Mouse (Mus musculus) midbrain, embryonic 13.5 days (tissue): ENCODE data around the gene Vps51. TPM values are rescaled to one million over a fixed set of nuclear protein-coding genes. Genes with fewer than 3 reads are reported as not detected.

Experiments
- ATAC-seq: fragments of 200-750 bp; cut with Nextera tagmentation; 2 replicates; pipeline ENCODE4 v1.8.0; 2017; ENCODE audit warnings: mild to moderate bottlenecking, moderate TSS enrichment, moderate library complexity
- H3K27ac ChIP-seq: fragments of 300-500 bp; sonication (generic); 2 replicates; pipeline ENCODE4 v1.5.1; 2015; ENCODE audit warnings: inconsistent platforms, mild to moderate bottlenecking, moderate library complexity
- H3K27me3 ChIP-seq: fragments of 300-500 bp; sonication (generic); 2 replicates; pipeline ENCODE4 v1.6.1; 2015; ENCODE audit warnings: mild to moderate bottlenecking, inconsistent platforms
- H3K36me3 ChIP-seq: fragments of 300-500 bp; sonication (generic); 2 replicates; pipeline ENCODE4 v1.6.1; 2015; ENCODE audit warnings: mild to moderate bottlenecking, inconsistent platforms
- H3K4me1 ChIP-seq: fragments of 300-500 bp; sonication (generic); replicated peaks from 2 replicates; pipeline ENCODE4 v1.6.1; 2015; ENCODE audit warnings: inconsistent platforms
- H3K4me2 ChIP-seq: fragments of 300-500 bp; sonication (generic); replicated peaks from 2 replicates; pipeline ENCODE4 v1.6.1; 2015; ENCODE audit warnings: moderate library complexity, mild to moderate bottlenecking, inconsistent platforms
- H3K4me3 ChIP-seq: fragments of 300-500 bp; sonication (generic); replicated peaks from 2 replicates; pipeline ENCODE4 v1.5.1; 2015; ENCODE audit warnings: mild to moderate bottlenecking, inconsistent platforms
- H3K9ac ChIP-seq: fragments of 300-500 bp; sonication (generic); replicated peaks from 2 replicates; pipeline ENCODE4 v1.6.1; 2015; ENCODE audit warnings: mild to moderate bottlenecking, inconsistent platforms
- H3K9me3 ChIP-seq: fragments of 300-500 bp; sonication (generic); 2 replicates; pipeline ENCODE4 v1.6.1; 2016; ENCODE audit warnings: mild to moderate bottlenecking, inconsistent platforms
- WGBS: fragments of 180-500 bp; shearing (Covaris S2); methylation state at CpG from one replicate; pipeline ENCODE4 v1.1.7; 2015; 5-methylcytosine and 5-hydroxymethylcytosine counted together
- polyA plus RNA-seq: library from polyadenylated mRNA; unstranded; fragments of >200 nt; fragmentation: Nextera tagmentation; extraction: Ambion mirVana; gene quantifications from 2 replicates; pipeline ENCODE4 v1.2.1, GENCODE M21; 2015

Gene Vps51
- polyA plus RNA-seq, 1 experiment from 2014 or later = 91.4 TPM

DNA sequence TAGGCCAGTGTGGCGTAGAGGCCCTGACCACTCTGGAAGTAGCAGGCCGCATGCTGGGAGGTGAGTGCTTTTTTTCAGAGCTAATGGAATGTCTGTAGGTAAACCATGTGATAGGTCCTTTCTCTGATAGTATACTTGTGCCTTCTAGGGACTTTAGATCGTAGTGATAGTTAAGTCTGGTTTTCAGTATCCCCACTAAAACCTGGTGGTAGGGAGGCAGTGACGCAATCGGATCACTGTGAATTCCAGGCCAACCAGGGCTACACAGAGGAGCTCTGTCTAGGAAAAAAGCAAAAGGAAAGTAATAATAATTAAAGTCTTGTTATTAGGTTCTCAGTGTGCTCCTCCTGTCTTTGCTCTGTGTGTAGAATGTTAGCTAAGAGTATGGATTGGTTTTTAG lies 18.5 kb downstream of the Vps51 start:
- ATAC-seq = 0 out of 2 replicates have a peak, but pooled peaks have one; percentile 0
- H3K36me3 ChIP-seq = peaks cover 32% of the 10 kb centered on the region
- H3K4me3 ChIP-seq = peak overlapping the region; percentile 81
- H3K27me3 ChIP-seq = no peaks in the 10 kb centered on the region
- peak overlapping the region; percentile 91 for H3K9ac ChIP-seq
- H3K4me2 ChIP-seq = peak overlapping the region; percentile 86
- H3K9me3 ChIP-seq = no peaks in the 10 kb centered on the region
- no peak overlapping the region for H3K27ac ChIP-seq
- peaks cover 46% of the 10 kb centered on the region for H3K4me1 ChIP-seq
- WGBS = 35% methylated on average over 5 of the region's 5 CpGs

DNA sequence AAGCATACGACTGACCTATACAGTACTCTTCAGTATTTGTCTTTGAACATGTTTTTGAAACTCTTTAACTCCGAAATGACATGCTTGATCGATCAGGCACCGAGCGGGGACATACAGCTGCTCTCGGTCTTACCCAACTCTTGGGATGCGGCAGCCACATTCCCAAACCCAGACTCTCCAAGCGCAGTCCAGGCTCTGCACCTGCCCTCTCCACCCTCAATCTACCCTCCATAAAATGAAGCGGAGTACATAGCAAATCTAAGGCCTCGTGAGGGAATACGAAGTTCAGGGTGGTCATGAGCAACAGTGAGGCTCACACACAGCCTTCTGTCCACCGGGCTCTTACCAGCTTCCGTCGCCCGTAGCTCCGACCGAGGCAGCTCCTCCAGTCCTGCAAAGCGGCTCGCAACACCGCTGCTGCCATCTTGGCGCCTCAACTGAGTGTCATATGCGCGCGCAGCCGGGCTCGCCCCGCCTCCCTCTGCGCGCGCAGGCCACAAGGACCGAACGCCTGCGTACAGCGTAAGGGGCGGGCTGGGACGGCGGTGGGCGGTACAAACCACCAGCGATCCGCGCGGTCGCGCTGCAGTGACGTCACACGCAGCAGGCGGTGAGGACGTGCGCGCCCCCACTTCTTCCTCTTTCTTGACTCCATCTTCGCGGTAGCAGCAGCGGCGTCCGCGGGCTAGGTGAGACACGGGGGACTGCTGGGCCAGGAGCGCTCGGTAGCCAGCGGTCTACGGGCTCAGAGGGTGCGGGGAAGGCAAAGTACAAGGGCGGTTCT lies 19.5 kb downstream of the Vps51 start, which contains the start of the genes Mrpl49 and Fau:
Gene Mrpl49, minus strand, starts transcription at position 473 of the 784 bp plus-strand sequence.
Gene Fau, plus strand, starts transcription at position 532 of the 784 bp plus-strand sequence.
- no peaks in the 10 kb centered on the region for H3K27me3 ChIP-seq
- peak within 1 kb of the TSS; percentile 81 for H3K27ac ChIP-seq
- H3K9me3 ChIP-seq = no peaks in the 10 kb centered on the region
- peaks cover 36% of the 10 kb centered on the region for H3K4me1 ChIP-seq
- under 1% methylated on average over 63 of the region's 63 CpGs for WGBS
- H3K36me3 ChIP-seq = peaks cover 43% of the 10 kb centered on the region
- H3K4me2 ChIP-seq = peak within 1 kb of the TSS; percentile 87
- H3K4me3 ChIP-seq = peak within 1 kb of the TSS; percentile 81
- ATAC-seq = peak; percentile 88
- H3K9ac ChIP-seq = peak within 1 kb of the TSS; percentile 91

- H3K4me2 ChIP-seq = peak overlapping the region; percentile 87
- no peak for ATAC-seq
- 57% methylated on average over 4 of the region's 4 CpGs for WGBS
- H3K4me3 ChIP-seq = peak overlapping the region; percentile 81
- no peak overlapping the region for H3K27ac ChIP-seq
- peaks cover 51% of the 10 kb centered on the region for H3K36me3 ChIP-seq
- H3K4me1 ChIP-seq = peaks cover 28% of the 10 kb centered on the region
- H3K9ac ChIP-seq = peak overlapping the region; percentile 78
- H3K27me3 ChIP-seq = no peaks in the 10 kb centered on the region
- H3K9me3 ChIP-seq = no peaks in the 10 kb centered on the region
These were observed 20.3 kb downstream of the Vps51 start for GRCm38 (mm10) chr19:6056696-6057095.

GRCm38 (mm10) chr19:6054296-6054695 lies 22.7 kb downstream of the Vps51 start:
- ATAC-seq = no peak
- WGBS = 89% methylated on average over 5 of the region's 5 CpGs
- no peaks in the 10 kb centered on the region for H3K27me3 ChIP-seq

GRCm38 (mm10) chr19:6052516-6052915 lies 24.5 kb downstream of the Vps51 start:
- H3K27ac ChIP-seq = no peak overlapping the region
- peaks cover 30% of the 10 kb centered on the region for H3K4me1 ChIP-seq
- no peak overlapping the region for H3K9ac ChIP-seq
- H3K36me3 ChIP-seq = peaks cover 77% of the 10 kb centered on the region
- H3K4me2 ChIP-seq = no peak overlapping the region
- ATAC-seq = no peak
- 84% methylated on average over 7 of the region's 7 CpGs for WGBS
- no peaks in the 10 kb centered on the region for H3K27me3 ChIP-seq
- H3K9me3 ChIP-seq = no peaks in the 10 kb centered on the region
- H3K4me3 ChIP-seq = no peak overlapping the region

More at GRCm38 (mm10) chr19:6054296-6054695, 22.7 kb downstream of the Vps51 start:
- H3K27ac ChIP-seq = no peak overlapping the region
- H3K4me2 ChIP-seq = no peak overlapping the region
- peaks cover 70% of the 10 kb centered on the region for H3K36me3 ChIP-seq
- no peak overlapping the region for H3K4me3 ChIP-seq
- peaks cover 21% of the 10 kb centered on the region for H3K4me1 ChIP-seq
- H3K9me3 ChIP-seq = no peaks in the 10 kb centered on the region
- H3K9ac ChIP-seq = no peak overlapping the region

- no peak overlapping the region for H3K27ac ChIP-seq
- H3K9me3 ChIP-seq = no peaks in the 10 kb centered on the region
- ATAC-seq = no peak
- H3K27me3 ChIP-seq = no peaks in the 10 kb centered on the region
- peaks cover 30% of the 10 kb centered on the region for H3K4me1 ChIP-seq
- peak overlapping the region; percentile 100; the same call in 1 of the 2 replicates for H3K4me2 ChIP-seq
- WGBS = 94% methylated on average over 11 of the region's 11 CpGs
- H3K4me3 ChIP-seq = peak overlapping the region; percentile 96; the same call in 1 of the 2 replicates
- 0 out of 2 replicates have a peak overlapping the region, but pooled peaks have one; percentile 93 for H3K9ac ChIP-seq
- H3K36me3 ChIP-seq = peaks cover 58% of the 10 kb centered on the region
These were observed 28.2 kb downstream of the Vps51 start for GRCm38 (mm10) chr19:6048681-6049410.

GRCm38 (mm10) chr19:6047899-6048166 lies 29.2 kb downstream of the Vps51 start:
- Histone ChIP-seq H3K27me3 (no peaks in the 10 kb centered on the region), H3K4me1 (peaks cover 30% of the 10 kb centered on the region), H3K4me2 (peak overlapping the region; percentile 100), H3K27ac (no peak overlapping the region; the same call in 1 of the 2 replicates), H3K9me3 (no peaks in the 10 kb centered on the region), H3K9ac (peak overlapping the region; percentile 93), H3K36me3 (peaks cover 48% of the 10 kb centered on the region), H3K4me3 (peak overlapping the region; percentile 96)
- 90% methylated on average over 8 of the region's 8 CpGs for WGBS
- no peak for ATAC-seq

GRCm38 (mm10) chr19:6047154-6047898 lies 29.7 kb downstream of the Vps51 start:
- Histone ChIP-seq H3K4me3 (peak overlapping the region; percentile 96), H3K9ac (peak overlapping the region; percentile 93), H3K27me3 (no peaks in the 10 kb centered on the region), H3K4me1 (peaks cover 30% of the 10 kb centered on the region), H3K27ac (peak overlapping the region; percentile 99), H3K36me3 (peaks cover 43% of the 10 kb centered on the region), H3K9me3 (no peaks in the 10 kb centered on the region), H3K4me2 (peak overlapping the region; percentile 100)
- peak; percentile 19 for ATAC-seq
- 2% methylated on average over 44 of the region's 44 CpGs for WGBS

DNA sequence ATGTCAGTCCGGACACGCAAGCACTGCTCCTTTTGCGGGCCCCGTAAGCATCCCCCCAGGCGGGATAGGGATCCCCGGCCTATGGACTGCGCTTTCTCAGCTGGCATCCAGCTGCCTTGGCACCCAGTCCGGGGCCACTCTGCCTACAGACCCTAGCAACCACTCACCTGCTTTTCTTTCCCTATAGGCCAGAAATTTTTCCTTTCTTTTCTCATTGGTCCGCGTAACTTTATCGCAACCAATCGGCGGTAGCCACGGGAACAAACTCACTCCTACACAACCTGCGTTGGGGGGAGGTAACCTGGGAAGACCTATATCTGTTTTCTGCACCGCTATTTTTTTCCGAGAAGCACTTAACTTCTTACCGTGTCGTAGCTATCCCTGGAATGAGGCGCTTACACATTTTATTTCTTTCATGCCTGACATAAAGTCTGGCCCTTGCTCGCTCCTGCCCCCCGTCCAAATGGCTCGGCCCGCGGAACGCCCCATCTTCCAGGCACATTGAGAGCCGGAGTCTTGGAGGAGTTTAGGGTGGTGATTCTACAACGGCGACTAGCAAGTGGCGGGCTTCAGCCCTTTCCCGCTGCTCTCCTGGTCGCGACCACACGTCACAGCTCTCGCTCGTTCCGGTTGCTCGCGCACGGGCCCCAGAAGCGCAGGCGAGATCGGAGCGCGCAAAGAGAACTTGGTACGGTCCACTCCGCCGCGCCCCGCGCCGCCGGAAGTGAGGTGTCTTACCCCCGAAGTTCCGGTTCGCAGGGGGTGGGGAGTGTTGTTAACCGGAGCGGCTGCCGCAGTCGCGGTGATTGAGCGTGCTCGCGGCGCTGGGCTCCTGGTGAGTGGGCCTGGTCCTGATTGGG lies 30.5 kb downstream of the Vps51 start, which contains the start of gene Syvn1:
Gene Syvn1, plus strand, starts transcription at position 283 of the 860 bp plus-strand sequence.
- Histone ChIP-seq H3K4me1 (peaks cover 32% of the 10 kb centered on the region), H3K27me3 (no peaks in the 10 kb centered on the region), H3K27ac (peak within 1 kb of the TSS; percentile 99), H3K36me3 (peaks cover 34% of the 10 kb centered on the region), H3K9me3 (no peaks in the 10 kb centered on the region), H3K4me3 (peak within 1 kb of the TSS; percentile 96), H3K9ac (peak within 1 kb of the TSS; percentile 93), H3K4me2 (peak within 1 kb of the TSS; percentile 100)
- peak; percentile 93 for ATAC-seq
- WGBS = under 1% methylated on average over 65 of the region's 65 CpGs

DNA sequence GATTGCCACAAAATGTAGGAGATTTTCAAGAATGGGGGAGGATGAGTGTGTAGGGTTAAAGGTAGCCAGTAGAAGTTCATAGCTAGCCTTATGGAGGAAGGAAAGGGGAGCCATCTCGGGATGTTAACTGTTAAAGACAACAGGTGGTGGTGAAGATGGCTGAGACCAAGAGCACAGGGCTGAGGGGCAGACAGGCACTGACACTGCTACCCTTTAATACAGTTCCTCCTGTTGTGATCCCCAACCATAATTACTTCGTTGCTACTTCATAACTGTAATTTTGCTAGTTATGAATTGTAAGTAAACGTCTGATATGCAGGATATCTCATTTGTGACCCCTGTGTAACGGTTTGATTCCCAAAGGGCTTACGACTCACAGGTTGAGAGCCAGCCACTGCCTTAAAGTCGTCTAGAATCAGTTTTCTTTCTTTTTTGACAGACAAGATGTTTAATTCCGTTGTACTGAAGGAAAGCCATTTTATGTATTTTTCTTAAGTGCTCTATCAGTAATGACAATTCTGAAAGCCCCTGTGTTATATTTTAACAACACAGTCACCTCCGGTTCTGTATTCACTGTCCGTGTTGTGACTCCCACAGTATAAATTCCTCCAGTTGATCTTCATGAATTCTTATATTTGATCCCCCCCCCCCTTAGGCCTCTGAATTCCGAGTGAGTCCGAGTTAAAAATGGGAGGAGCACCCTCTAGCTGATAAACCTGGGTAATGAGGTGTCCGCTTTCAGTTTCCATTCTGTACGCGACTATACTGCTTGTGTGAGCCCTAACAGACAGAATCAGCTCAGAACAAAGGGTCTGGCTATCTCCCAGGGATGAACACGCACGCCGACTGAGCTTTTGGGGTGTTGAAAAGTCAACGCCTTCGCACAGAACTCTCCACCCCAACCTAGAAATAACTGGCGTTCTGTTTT lies 31.4 kb downstream of the Vps51 start:
- H3K9ac ChIP-seq = peak overlapping the region; percentile 75
- no peaks in the 10 kb centered on the region for H3K27me3 ChIP-seq
- peaks cover 32% of the 10 kb centered on the region for H3K4me1 ChIP-seq
- ATAC-seq = peak; percentile 60
- H3K9me3 ChIP-seq = no peaks in the 10 kb centered on the region
- peak overlapping the region; percentile 96 for H3K4me3 ChIP-seq
- peaks cover 26% of the 10 kb centered on the region for H3K36me3 ChIP-seq
- WGBS = 23% methylated on average over 20 of the region's 20 CpGs
- H3K27ac ChIP-seq = peak overlapping the region; percentile 99
- peak overlapping the region; percentile 100 for H3K4me2 ChIP-seq
